Mouse (Mus musculus) cerebellum, adult 2 months (tissue): Measurements from ENCODE around the gene Gpr62.

ENCODE experiments used
- CTCF ChIP-seq: fragments of 200-500 bp; IDR thresholded peaks from 2 replicates; pipeline ENCODE4 v1.5.1; 2011; ENCODE audit warnings: low read depth, mild to moderate bottlenecking, control low read depth, low read length, moderate library complexity, borderline replicate concordance; ENCODE audit not compliant: insufficient read depth
- POLR2A ChIP-seq: fragments of 200-500 bp; IDR thresholded peaks from 2 replicates; pipeline ENCODE4 v1.6.1; 2011; ENCODE audit warnings: low read length, control low read depth, borderline replicate concordance; ENCODE audit not compliant: insufficient read depth

GRCm38 (mm10) chr9:106469317-106469716, 3.6 kb upstream of the Gpr62 start:
- TF ChIP-seq CTCF (no peak), POLR2A (no peak)
